Mouse (Mus musculus) midbrain, postnatal 0 days (tissue): ENCODE data around the gene Anpep. TPM values are rescaled to one million over a fixed set of nuclear protein-coding genes. Genes with fewer than 3 reads are reported as not detected.

Experiments
- ATAC-seq: fragments of 200-750 bp; cut with Nextera tagmentation; 2 replicates; pipeline ENCODE4 v1.8.0; 2017; ENCODE audit warnings: moderate number of reproducible peaks, mild to moderate bottlenecking, moderate TSS enrichment, moderate library complexity; ENCODE audit not compliant: low FRiP score
- DNase-seq: peaks from one replicate; pipeline ENCODE4 v3.0.0-alpha.2; 2015; ENCODE audit warnings: low spot score
- H3K27ac ChIP-seq: fragments of 300-500 bp; sonication (generic); 2 replicates; pipeline ENCODE4 v1.5.1; 2014; ENCODE audit warnings: low read depth, mild to moderate bottlenecking, low read length, mixed read lengths
- H3K27me3 ChIP-seq: fragments of 300-500 bp; sonication (generic); 2 replicates; pipeline ENCODE4 v1.6.1; 2014; ENCODE audit warnings: low read length, control low read depth, mixed read lengths; ENCODE audit not compliant: insufficient read depth
- H3K36me3 ChIP-seq: fragments of 300-500 bp; sonication (generic); 2 replicates; pipeline ENCODE4 v1.6.1; 2014; ENCODE audit warnings: low read length, control low read depth, mixed read lengths; ENCODE audit not compliant: insufficient read depth
- H3K4me1 ChIP-seq: fragments of 300-500 bp; sonication (generic); 2 replicates; pipeline ENCODE4 v1.6.1; 2014; ENCODE audit warnings: mild to moderate bottlenecking, control low read depth, antibody characterized with exemption, low read length, mixed read lengths; ENCODE audit not compliant: insufficient read depth
- H3K4me2 ChIP-seq: fragments of 300-500 bp; sonication (generic); 2 replicates; pipeline ENCODE4 v1.6.1; 2014; ENCODE audit warnings: low read depth, mild to moderate bottlenecking, low read length, mixed read lengths; ENCODE audit not compliant: poor library complexity, severe bottlenecking
- H3K4me3 ChIP-seq: fragments of 300-500 bp; sonication (generic); 2 replicates; pipeline ENCODE4 v1.5.1; 2014; ENCODE audit warnings: low read depth, mild to moderate bottlenecking, low read length, moderate library complexity
- H3K9ac ChIP-seq: fragments of 300-500 bp; sonication (generic); replicated peaks from 2 replicates; pipeline ENCODE4 v1.6.1; 2014; ENCODE audit warnings: mild to moderate bottlenecking, low read length, moderate library complexity, mixed read lengths; ENCODE audit not compliant: poor library complexity, severe bottlenecking
- H3K9me3 ChIP-seq: fragments of 300-500 bp; sonication (generic); 2 replicates; pipeline ENCODE4 v1.6.1; 2016; ENCODE audit warnings: low read length, control low read depth
- CTCF ChIP-seq: IDR thresholded peaks from 2 replicates; pipeline ENCODE4 v1.5.1; 2016; ENCODE audit warnings: antibody characterized with exemption, mild to moderate bottlenecking
- WGBS: fragments of 180-500 bp; shearing (Covaris S2); extraction: QIAGEN DNeasy Blood & Tissue Kit; methylation state at CpG from one replicate; pipeline ENCODE4 v1.1.7; 2014; 5-methylcytosine and 5-hydroxymethylcytosine counted together
- polyA plus RNA-seq: library from polyadenylated mRNA; unstranded; fragments of >200 nt; fragmentation: Nextera tagmentation; extraction: Ambion mirVana; gene quantifications from 2 replicates; pipeline ENCODE4 v1.2.1, GENCODE M21; 2015
- total RNA-seq: library from RNA; depleted of rRNA; stranded (reverse); fragments of >200 nt; gene quantifications from 2 replicates; pipeline ENCODE4 v1.2.3, GENCODE M21; 2014; rRNA removed

Gene Anpep
- total and polyA plus RNA-seq, 2 experiments from 2014 or later = 5.1 to 11.2 TPM

DNA sequence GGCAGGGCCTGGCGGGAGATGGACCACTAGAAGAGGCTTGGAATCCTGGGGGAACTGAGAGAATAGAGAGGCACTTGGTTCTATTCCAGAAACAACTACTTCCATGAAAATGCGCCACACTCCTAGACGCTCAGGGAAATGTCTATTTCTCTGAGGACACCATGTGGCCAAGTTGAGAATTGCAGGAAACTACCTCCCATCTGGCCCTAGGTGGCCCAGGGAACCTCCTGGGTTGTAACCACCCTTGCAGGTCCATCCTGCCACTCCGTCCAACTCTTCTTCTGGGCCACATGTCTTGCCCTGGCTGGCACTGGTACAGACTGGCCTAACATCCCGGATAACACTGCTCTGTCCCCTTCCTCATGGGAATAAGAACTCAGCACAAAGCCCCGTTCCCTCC is 74.6 kb downstream of the Anpep start:
- 19% methylated on average over 6 of the region's 6 CpGs for WGBS
- DNase-seq = peak; percentile 71
- Histone ChIP-seq H3K36me3 (no peaks in the 10 kb centered on the region), H3K4me3 (no peak overlapping the region), H3K27me3 (peaks cover 5% of the 10 kb centered on the region; the same call in 1 of the 2 replicates), H3K9me3 (no peaks in the 10 kb centered on the region), H3K9ac (no peak overlapping the region), H3K27ac (no peak overlapping the region), H3K4me2 (no peak overlapping the region), H3K4me1 (no peaks in the 10 kb centered on the region)
- no peak for ATAC-seq
- TF ChIP-seq CTCF = peak; percentile 75

DNA sequence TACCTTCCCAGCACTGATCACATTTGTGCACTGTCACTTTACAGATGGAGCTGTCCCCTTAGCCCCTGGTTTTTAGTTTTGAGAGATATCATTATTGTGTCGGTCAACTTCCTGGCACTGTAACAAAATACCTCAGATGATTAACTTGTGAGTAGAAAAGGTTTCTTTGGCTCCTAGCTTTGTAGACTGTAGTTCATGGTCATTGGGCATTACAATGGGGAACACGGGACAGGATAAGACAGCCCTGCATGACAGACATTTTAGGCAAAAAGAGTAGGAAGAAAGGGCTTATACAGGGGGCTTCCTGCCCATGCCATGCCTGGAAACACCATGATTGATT is 78.4 kb downstream of the Anpep start:
- Histone ChIP-seq H3K36me3 (no peaks in the 10 kb centered on the region), H3K9ac (no peak overlapping the region), H3K27me3 (no peaks in the 10 kb centered on the region), H3K9me3 (no peaks in the 10 kb centered on the region), H3K4me3 (no peak overlapping the region), H3K27ac (no peak overlapping the region), H3K4me1 (no peaks in the 10 kb centered on the region), H3K4me2 (no peak overlapping the region)
- ATAC-seq = no peak
- WGBS = 68% methylated on average over 2 of the region's 2 CpGs
- DNase-seq = no peak
- no peak for TF ChIP-seq CTCF

DNA sequence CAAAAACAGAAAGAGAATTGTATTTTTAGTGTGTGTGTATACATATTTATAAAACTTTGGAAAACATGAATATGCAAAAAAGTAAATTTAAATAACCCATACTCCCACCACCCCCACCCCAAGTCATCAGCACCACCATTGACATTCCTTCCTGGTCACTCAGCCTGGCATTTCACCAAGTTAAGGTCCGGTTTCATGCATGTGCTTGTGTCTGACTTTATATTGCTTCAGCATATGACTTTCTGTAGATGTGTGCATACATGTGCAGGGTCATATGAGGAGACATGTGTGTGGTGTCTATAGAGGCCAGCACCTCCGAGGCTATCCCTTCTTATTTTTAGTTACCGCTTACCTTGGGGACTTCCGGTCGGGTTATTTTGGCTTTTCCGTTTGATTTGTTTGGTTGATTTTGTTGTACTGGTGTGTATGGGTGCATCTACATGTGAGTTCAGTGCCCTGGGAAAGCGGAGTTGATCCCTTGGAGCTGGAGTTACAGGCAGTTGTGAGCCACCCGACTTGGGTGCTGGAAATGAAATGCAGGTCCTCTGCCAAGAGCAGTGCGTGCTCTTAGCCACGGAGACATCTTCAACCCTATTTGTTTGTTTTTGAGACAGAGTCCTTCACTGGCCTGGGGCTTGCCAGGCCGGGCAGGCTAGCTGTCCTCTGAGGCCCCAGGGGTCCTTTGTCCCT is 78.9 kb downstream of the Anpep start:
- Histone ChIP-seq H3K4me2 (no peak overlapping the region), H3K4me3 (no peak overlapping the region), H3K36me3 (no peaks in the 10 kb centered on the region), H3K27me3 (no peaks in the 10 kb centered on the region), H3K9ac (no peak overlapping the region), H3K27ac (no peak overlapping the region), H3K9me3 (no peaks in the 10 kb centered on the region), H3K4me1 (no peaks in the 10 kb centered on the region)
- no peak for TF ChIP-seq CTCF
- 75% methylated on average over 11 of the region's 11 CpGs for WGBS
- ATAC-seq = no peak
- DNase-seq = no peak

DNA sequence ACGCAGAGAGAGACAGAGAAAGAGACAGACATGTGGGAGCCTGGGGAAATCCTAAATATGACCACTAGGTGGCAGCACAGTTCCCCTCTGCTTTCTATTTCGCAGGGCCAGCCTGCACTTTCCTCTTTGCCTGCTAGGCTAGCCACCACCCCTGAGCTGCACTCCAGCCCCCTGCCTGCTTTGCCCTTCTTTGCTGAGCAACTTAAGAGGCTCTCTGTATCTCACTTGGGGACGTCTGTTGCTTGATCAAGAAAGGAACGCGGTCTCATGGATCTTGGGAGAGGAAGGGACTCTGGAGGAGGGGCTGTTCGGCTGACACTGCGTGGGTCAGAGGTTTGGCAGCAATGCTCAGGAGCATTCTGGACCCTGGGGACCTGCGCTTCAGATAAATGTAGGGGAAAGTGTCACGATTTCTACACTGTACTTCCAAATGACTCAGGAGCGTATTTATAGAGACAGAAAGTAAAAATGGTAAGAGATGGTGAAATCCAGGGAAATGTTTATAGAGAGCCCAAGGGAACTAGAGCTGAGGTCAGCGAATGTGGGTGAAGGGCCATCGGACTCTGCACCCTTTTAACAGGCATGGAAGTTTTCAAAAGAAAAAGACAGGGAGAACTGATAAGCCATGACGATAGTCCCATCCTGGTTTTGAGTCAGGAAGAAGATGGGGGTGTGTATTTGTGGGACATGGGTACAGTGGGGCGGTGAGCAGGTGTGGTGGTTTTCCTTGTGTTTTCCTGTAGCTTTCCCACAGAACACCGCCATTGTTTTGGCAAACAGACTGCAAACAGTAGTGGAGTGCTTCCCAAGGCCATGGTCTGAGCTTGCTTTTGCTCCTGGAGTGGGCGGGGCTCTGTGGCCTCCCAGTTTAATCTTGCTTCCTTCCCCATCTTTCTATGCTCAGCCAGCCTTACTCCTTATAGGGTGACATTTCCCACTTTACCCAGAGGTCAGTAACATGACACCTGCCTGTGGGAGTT is 79.9 kb downstream of the Anpep start:
- Histone ChIP-seq H3K36me3 (no peaks in the 10 kb centered on the region), H3K4me3 (peak overlapping the region; percentile 15; the same call in 1 of the 2 replicates), H3K27ac (no peak overlapping the region), H3K4me2 (peak overlapping the region; percentile 32), H3K27me3 (no peaks in the 10 kb centered on the region), H3K4me1 (no peaks in the 10 kb centered on the region), H3K9ac (no peak overlapping the region), H3K9me3 (no peaks in the 10 kb centered on the region)
- TF ChIP-seq CTCF = peak; percentile 97
- peak; percentile 76 for DNase-seq
- 32% methylated on average over 16 of the region's 16 CpGs for WGBS
- peak; percentile 74; the same call in 1 of the 2 replicates for ATAC-seq

Other genes with a start within 250 kb of the Anpep start
- 2.2 and 2.6 TPM in 2 replicates for gene Rhcg, start 243.4 kb downstream of the Anpep start, total RNA-seq
- 4.3 and 4.8 TPM in 2 replicates for gene Rhcg, start 243.4 kb downstream of the Anpep start, polyA plus RNA-seq
- gene Ticrr, start 200.9 kb downstream of the Anpep start, total RNA-seq = 1.2 and 3.4 TPM in 2 replicates
- 0.85 and 1.0 TPM in 2 replicates for gene Ticrr, start 200.9 kb downstream of the Anpep start, polyA plus RNA-seq
- gene Kif7, start 145.3 kb downstream of the Anpep start, total RNA-seq = 5.5 and 5.6 TPM in 2 replicates
- gene Kif7, start 145.3 kb downstream of the Anpep start, polyA plus RNA-seq = 1.5 and 1.7 TPM in 2 replicates
- 0.14 and 0.44 TPM in 2 replicates for gene Plin1, start 128.2 kb downstream of the Anpep start, total RNA-seq
- 0.23 and 0.33 TPM in 2 replicates for gene Plin1, start 128.2 kb downstream of the Anpep start, polyA plus RNA-seq
- 3.4 and 3.6 TPM in 2 replicates for gene Pex11a, start 117.9 kb downstream of the Anpep start, total RNA-seq
- 11.9 and 12.3 TPM in 2 replicates for gene Pex11a, start 117.9 kb downstream of the Anpep start, polyA plus RNA-seq
- gene Wdr93, start 117.9 kb downstream of the Anpep start, total RNA-seq = 0.19 and 0.27 TPM in 2 replicates
- gene Wdr93, start 117.9 kb downstream of the Anpep start, polyA plus RNA-seq = 0.32 TPM in 1 of 2 replicates, not detected in the other
- 0.27 TPM in 1 of 2 replicates, not detected in the other for gene Mesp1, start 67.3 kb downstream of the Anpep start, total RNA-seq
- gene Mesp1, start 67.3 kb downstream of the Anpep start, polyA plus RNA-seq = 0.69 and 0.86 TPM in 2 replicates
- gene Mesp2, start 50.3 kb downstream of the Anpep start, total RNA-seq = 0.52 and 0.88 TPM in 2 replicates
- 1.4 and 1.5 TPM in 2 replicates for gene Mesp2, start 50.3 kb downstream of the Anpep start, polyA plus RNA-seq
- gene Ap3s2, start 59.6 kb upstream of the Anpep start, total RNA-seq = 38.8 and 41.4 TPM in 2 replicates
- 38.6 and 40.9 TPM in 2 replicates for gene Ap3s2, start 59.6 kb upstream of the Anpep start, polyA plus RNA-seq
- 27.0 and 38.4 TPM in 2 replicates for gene Arpin, start 74.3 kb upstream of the Anpep start, total RNA-seq
- 14.9 and 16.1 TPM in 2 replicates for gene Arpin, start 74.3 kb upstream of the Anpep start, polyA plus RNA-seq
- gene Zfp710, start 163.8 kb upstream of the Anpep start, total RNA-seq = 25.1 and 33.6 TPM in 2 replicates
- gene Zfp710, start 163.8 kb upstream of the Anpep start, polyA plus RNA-seq = 9.8 and 10.7 TPM in 2 replicates